Mouse (Mus musculus) liver, embryonic 14.5 days (tissue): ENCODE measurements around the gene Actr10. TPM values are rescaled to one million over a fixed set of nuclear protein-coding genes. Genes with fewer than 3 reads are reported as not detected.

Experiments
- ATAC-seq: fragments of 200-750 bp; cut with Nextera tagmentation; 2 replicates; pipeline ENCODE4 v1.8.0; 2017; ENCODE audit warnings: moderate number of reproducible peaks, mild to moderate bottlenecking, moderate library complexity; ENCODE audit not compliant: insufficient read depth
- DNase-seq, 3 experiments: peaks; one replicate each; pipeline ENCODE4 v3.0.0-alpha.2; 2012 to 2013; ENCODE audit warnings: low read depth in 3 of 3, low spot score in 3 of 3
- H3K27ac ChIP-seq: fragments of 300-500 bp; sonication (generic); 2 replicates; pipeline ENCODE4 v1.5.1; 2014; ENCODE audit warnings: moderate library complexity, mild to moderate bottlenecking, control low read depth, inconsistent platforms
- H3K27me3 ChIP-seq: fragments of 300-500 bp; sonication (generic); 2 replicates; pipeline ENCODE4 v1.6.1; 2014; ENCODE audit warnings: mild to moderate bottlenecking, low read length, moderate library complexity; ENCODE audit not compliant: control insufficient read depth, insufficient read depth
- H3K36me3 ChIP-seq: fragments of 300-500 bp; sonication (generic); replicated peaks from 2 replicates; pipeline ENCODE4 v1.6.1; 2014; ENCODE audit warnings: low read depth; ENCODE audit not compliant: control insufficient read depth, insufficient read depth
- H3K4me1 ChIP-seq, 2 experiments: fragments of 200-500 bp in 1 of 2; fragments of 300-500 bp in 1 of 2; sonication (generic) in 1 of 2; replicated peaks; 2 replicates each; pipeline ENCODE4 v1.6.1; 2012 to 2014; ENCODE audit warnings: antibody characterized with exemption in 1 of 2, inconsistent platforms in 1 of 2, low read length in 1 of 2; ENCODE audit not compliant: control insufficient read depth in 2 of 2, insufficient read depth in 2 of 2
- H3K4me2 ChIP-seq: fragments of 300-500 bp; sonication (generic); 2 replicates; pipeline ENCODE4 v1.6.1; 2014; ENCODE audit warnings: low read depth, mild to moderate bottlenecking, control low read depth, moderate library complexity
- H3K4me3 ChIP-seq, 2 experiments: fragments of 200-500 bp in 1 of 2; fragments of 300-500 bp in 1 of 2; sonication (generic) in 1 of 2; 2 replicates each; pipeline ENCODE4 v1.5.1; 2012 to 2014; ENCODE audit warnings: low read depth in 2 of 2, low read length in 2 of 2, mild to moderate bottlenecking in 2 of 2, control low read depth in 1 of 2, inconsistent platforms in 1 of 2, moderate library complexity in 1 of 2; ENCODE audit not compliant: insufficient read depth in 1 of 2
- H3K9ac ChIP-seq: fragments of 300-500 bp; sonication (generic); replicated peaks from 2 replicates; pipeline ENCODE4 v1.6.1; 2014; ENCODE audit warnings: mild to moderate bottlenecking, control low read depth, moderate library complexity
- H3K9me3 ChIP-seq: fragments of 300-500 bp; sonication (generic); 2 replicates; pipeline ENCODE4 v1.6.1; 2016; ENCODE audit warnings: low read length, mixed read lengths; ENCODE audit not compliant: control insufficient read depth
- CTCF ChIP-seq: IDR thresholded peaks from 2 replicates; pipeline ENCODE4 v1.5.1; 2016; ENCODE audit warnings: antibody characterized with exemption, low read depth, control low read depth
- EP300 ChIP-seq: IDR thresholded peaks from 2 replicates; pipeline ENCODE4 v1.6.1; 2016; ENCODE audit warnings: antibody characterized with exemption, low read depth
- WGBS: fragments of 180-500 bp; shearing (Covaris S2); extraction: QIAGEN DNeasy Blood & Tissue Kit; methylation state at CpG from one replicate; pipeline ENCODE4 v1.1.7; 2014; ENCODE audit not compliant: insufficient replicate concordance; 5-methylcytosine and 5-hydroxymethylcytosine counted together
- polyA plus RNA-seq, 2 experiments: library from polyadenylated mRNA; depleted of rRNA in 1 of 2; stranded (reverse) in 1 of 2; unstranded in 1 of 2; fragments of >200 nt; fragmentation: Nextera tagmentation in 1 of 2; extraction: Ambion mirVana in 1 of 2; gene quantifications; 2 replicates each; pipeline versions ENCODE4 v1.2.1 to v1.2.3; 2012 to 2014

Gene Actr10
- polyA plus RNA-seq, 2 experiments = 20.1 to 127 TPM

DNA sequence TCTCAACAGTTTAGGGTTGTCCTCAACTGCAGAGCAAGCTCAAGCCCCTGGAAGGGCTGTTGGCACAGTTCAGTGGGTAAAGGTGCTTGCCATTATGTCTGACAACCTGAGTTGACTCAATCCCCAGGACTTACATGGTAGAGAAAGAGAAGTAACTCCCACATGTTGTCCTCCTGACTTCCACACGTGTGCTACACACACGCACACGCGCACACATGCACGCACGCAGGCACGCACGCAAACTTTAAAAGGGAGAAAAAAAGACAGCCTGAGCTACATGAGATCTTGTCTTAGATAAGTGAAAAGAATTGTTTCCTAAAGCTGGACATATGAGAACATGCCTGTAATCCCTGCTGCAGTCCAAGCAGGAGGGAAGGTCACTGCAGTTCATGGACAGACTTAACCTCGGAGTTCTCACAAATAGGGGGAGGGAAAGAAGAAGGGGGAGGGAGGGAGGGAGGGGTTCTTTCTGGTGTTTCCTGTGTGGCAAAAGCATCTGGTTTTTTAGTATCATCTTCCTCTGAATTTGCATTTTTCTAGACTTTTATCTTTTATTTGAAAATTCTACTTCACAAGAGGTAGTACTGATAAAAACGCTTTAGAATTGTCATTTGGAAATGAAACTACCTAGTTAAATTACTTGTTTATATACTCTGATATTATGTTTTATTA is 9.1 kb downstream of the Actr10 start:
- ATAC-seq = no peak
- DNase-seq = no peak
- WGBS = 89% methylated on average over 10 of the region's 10 CpGs
- Histone ChIP-seq H3K27ac (no peak overlapping the region), H3K36me3 (peaks cover 10% of the 10 kb centered on the region), H3K27me3 (no peaks in the 10 kb centered on the region), H3K4me1 (no peaks in the 10 kb centered on the region), H3K9me3 (no peaks in the 10 kb centered on the region), H3K9ac (no peak overlapping the region), H3K4me3 (no peak overlapping the region), H3K4me2 (no peak overlapping the region)
- TF ChIP-seq CTCF (no peak), EP300 (no peak)

DNA sequence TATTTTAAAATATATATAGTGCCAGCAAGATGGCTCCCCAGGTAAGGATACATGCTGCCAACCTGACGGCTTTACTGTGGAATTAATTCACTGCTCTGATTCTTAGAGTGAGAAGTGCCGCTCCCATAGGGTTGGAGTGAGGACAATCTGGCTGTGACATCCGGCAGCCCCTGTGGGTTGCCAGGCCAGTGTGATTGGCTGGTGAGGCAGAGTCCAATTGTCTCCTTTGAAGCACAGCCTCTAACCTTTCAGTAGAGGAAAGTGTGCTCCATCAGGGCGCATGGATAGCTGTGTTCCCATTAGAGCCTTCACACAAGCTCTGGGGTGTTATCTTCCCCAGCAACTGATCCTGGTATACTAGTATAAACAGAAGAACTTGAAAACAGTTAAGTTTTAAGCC is 21.0 kb downstream of the Actr10 start:
- H3K4me1 ChIP-seq = no peaks in the 10 kb centered on the region
- WGBS = 73% methylated on average over 4 of the region's 4 CpGs
- H3K27me3 ChIP-seq = no peaks in the 10 kb centered on the region
- ATAC-seq = no peak
- no peak overlapping the region for H3K27ac ChIP-seq
- TF ChIP-seq CTCF = no peak
- TF ChIP-seq EP300 = no peak
- H3K36me3 ChIP-seq = peaks cover 26% of the 10 kb centered on the region
- H3K9ac ChIP-seq = no peak overlapping the region
- H3K4me3 ChIP-seq = no peak overlapping the region
- no peak overlapping the region for H3K4me2 ChIP-seq
- DNase-seq = no peak
- no peaks in the 10 kb centered on the region for H3K9me3 ChIP-seq

DNA sequence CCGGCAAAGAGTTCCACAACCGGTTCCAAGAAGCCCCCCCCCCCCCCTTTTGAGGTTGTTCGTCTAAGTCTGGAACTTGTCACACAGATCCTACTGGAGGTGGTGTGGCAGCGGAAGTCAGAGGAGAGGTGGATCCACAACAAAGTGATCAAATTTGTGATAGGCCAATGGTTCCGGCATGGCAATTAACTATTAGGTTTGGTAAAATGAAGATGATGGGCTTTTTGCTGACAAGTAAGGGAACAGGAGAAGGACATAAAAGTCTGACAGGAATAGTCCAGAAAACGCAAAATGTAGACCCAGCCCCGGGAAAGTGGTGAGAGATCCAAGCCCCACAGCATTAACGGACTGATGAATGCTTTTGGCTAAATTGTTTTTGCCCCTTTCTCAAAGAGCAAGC is 29.9 kb downstream of the Actr10 start:
- peak overlapping the region; percentile 78 to 85; a peak in 3 of 4 replicates for H3K4me3 ChIP-seq
- DNase-seq = no peak
- WGBS = 56% methylated on average over 8 of the region's 8 CpGs

DNA sequence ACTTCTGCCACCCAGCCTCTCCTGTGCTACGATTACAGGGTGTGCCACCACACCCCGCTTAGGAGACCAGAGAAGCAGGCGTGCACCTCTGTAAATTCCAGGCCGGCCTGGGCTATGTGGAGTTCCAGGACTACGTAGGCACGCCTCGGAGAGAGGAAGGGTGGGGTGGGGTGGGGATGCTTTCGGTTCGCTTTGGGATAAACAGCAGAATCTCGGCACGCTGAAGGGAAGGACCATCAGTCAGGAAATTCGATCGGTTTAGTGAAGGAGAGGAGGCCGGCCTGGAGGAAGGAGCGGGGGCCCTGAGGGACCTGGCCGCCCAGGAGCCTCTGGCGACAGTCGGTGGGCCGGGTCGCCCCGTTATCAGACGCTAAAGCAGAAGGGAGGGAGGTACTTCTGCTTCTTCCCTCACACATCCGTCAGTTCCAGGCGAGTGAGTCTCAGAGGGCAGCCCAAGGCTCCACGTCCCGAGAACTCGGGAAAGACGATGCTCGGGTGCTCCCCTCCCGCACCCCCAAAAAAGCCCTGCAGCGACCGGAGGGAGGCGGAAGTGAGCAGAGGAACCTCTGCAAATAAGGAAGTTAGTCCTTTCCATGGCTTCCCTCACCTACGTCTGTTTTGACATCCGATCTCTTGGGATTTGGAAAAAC is 30.6 kb downstream of the Actr10 start:
- peak overlapping the region; percentile 81 for H3K27ac ChIP-seq
- peak overlapping the region; percentile 78 to 85 for H3K4me3 ChIP-seq
- H3K9ac ChIP-seq = peak overlapping the region; percentile 72
- DNase-seq = peak; percentile 65 to 81 (median 67)
- no peaks in the 10 kb centered on the region for H3K27me3 ChIP-seq
- H3K4me1 ChIP-seq = peaks cover 4 to 6% of the 10 kb centered on the region in 2 experiments
- ATAC-seq = peak; percentile 86
- WGBS = under 1% methylated on average over 35 of the region's 35 CpGs
- no peaks in the 10 kb centered on the region for H3K36me3 ChIP-seq
- peak overlapping the region; percentile 71 for H3K4me2 ChIP-seq
- TF ChIP-seq EP300 = no peak
- TF ChIP-seq CTCF = peak; percentile 84
- no peaks in the 10 kb centered on the region for H3K9me3 ChIP-seq

More for the DNA sequence above, 29.9 kb downstream of the Actr10 start:
- no peaks in the 10 kb centered on the region for H3K9me3 ChIP-seq
- peak overlapping the region; percentile 81 for H3K27ac ChIP-seq
- H3K9ac ChIP-seq = peak overlapping the region; percentile 72
- H3K27me3 ChIP-seq = no peaks in the 10 kb centered on the region
- H3K36me3 ChIP-seq = no peaks in the 10 kb centered on the region
- ATAC-seq = no peak
- TF ChIP-seq CTCF (no peak), EP300 (no peak)
- H3K4me1 ChIP-seq = peaks cover 4 to 6% of the 10 kb centered on the region in 2 experiments
- H3K4me2 ChIP-seq = peak overlapping the region; percentile 71

DNA sequence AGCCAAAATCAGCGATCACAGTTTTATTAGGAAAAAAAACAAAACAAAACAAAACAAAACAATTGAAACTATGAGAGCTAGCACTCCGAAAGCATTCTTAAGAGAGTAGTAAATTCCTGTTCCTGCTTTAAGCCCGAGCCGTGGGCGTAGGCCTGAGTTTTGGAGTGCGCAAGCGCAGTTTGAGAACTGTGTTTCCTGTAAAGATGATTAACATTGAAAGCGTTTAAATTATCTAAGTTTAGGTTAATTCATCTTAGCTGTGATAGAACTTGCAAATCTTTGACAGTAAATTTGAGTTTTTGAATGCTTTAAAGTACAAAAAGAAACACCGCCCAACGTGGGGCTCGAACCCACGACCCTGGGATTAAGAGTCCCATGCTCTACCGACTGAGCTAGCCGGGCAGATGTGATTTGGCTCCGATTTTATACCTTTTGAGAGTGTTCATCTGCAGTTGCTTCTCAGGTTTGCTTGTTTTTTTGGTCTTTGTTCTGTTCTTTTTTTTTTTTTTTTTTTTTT is 31.2 kb downstream of the Actr10 start:
- DNase-seq (peak; percentile 78 to 82 (median 80)), ATAC-seq (peak; percentile 70)
- WGBS = under 1% methylated on average over 15 of the region's 15 CpGs
- peak overlapping the region; percentile 78 to 85 for H3K4me3 ChIP-seq
- H3K27ac ChIP-seq = peak overlapping the region; percentile 81
- peak overlapping the region; percentile 72 for H3K9ac ChIP-seq
- H3K4me2 ChIP-seq = peak overlapping the region; percentile 71
- no peak for TF ChIP-seq CTCF
- peak; percentile 49; the same call in 1 of the 2 replicates for TF ChIP-seq EP300
- H3K27me3 ChIP-seq = no peaks in the 10 kb centered on the region
- no peaks in the 10 kb centered on the region for H3K36me3 ChIP-seq
- no peaks in the 10 kb centered on the region for H3K9me3 ChIP-seq
- peaks cover 4 to 7% of the 10 kb centered on the region in 2 experiments for H3K4me1 ChIP-seq
